Mouse (Mus musculus) thymus, adult 2 months (tissue): ENCODE measurements around the gene Pfdn5. TPM values are rescaled to one million over a fixed set of nuclear protein-coding genes. Genes with fewer than 3 reads are reported as not detected.
A peak's percentile ranks its signal among the peaks of the same experiment; 100 is the strongest.

Experiments used
- DNase-seq: peaks from one replicate; pipeline ENCODE4 v3.0.0; 2021
- H3K27ac ChIP-seq: fragments of 200-500 bp; 2 replicates; pipeline ENCODE4 v1.5.1; 2012; ENCODE audit warnings: low read length, control low read depth; ENCODE audit not compliant: control insufficient read depth, insufficient read depth
- H3K27me3 ChIP-seq: fragments of 200-500 bp; 2 replicates; pipeline ENCODE4 v1.6.1; 2012; ENCODE audit warnings: mild to moderate bottlenecking, low read length, moderate library complexity, mixed read lengths; ENCODE audit not compliant: control insufficient read depth, insufficient read depth
- H3K36me3 ChIP-seq: fragments of 200-500 bp; 2 replicates; pipeline ENCODE4 v1.6.1; 2012; ENCODE audit warnings: mild to moderate bottlenecking, low read length, moderate library complexity; ENCODE audit not compliant: control insufficient read depth, insufficient read depth
- H3K4me1 ChIP-seq: fragments of 200-500 bp; replicated peaks from 2 replicates; pipeline ENCODE4 v1.6.1; 2012; ENCODE audit warnings: low read length; ENCODE audit not compliant: control insufficient read depth, insufficient read depth
- H3K4me3 ChIP-seq: fragments of 200-500 bp; 2 replicates; pipeline ENCODE4 v1.5.1; 2012; ENCODE audit warnings: mild to moderate bottlenecking, low read length, control low read depth, moderate library complexity; ENCODE audit not compliant: control insufficient read depth, insufficient read depth
- CTCF ChIP-seq: fragments of 200-500 bp; IDR thresholded peaks from 2 replicates; pipeline ENCODE4 v1.5.1; 2012; ENCODE audit warnings: mild to moderate bottlenecking, control low read depth, low read length, moderate library complexity, borderline replicate concordance; ENCODE audit not compliant: control insufficient read depth, poor library complexity, insufficient read depth; ENCODE audit errors: extremely low read depth
- POLR2A ChIP-seq: fragments of 200-500 bp; IDR thresholded peaks from 2 replicates; pipeline ENCODE4 v1.6.1; 2012; ENCODE audit warnings: mild to moderate bottlenecking, low read length, control low read depth, moderate library complexity; ENCODE audit not compliant: control insufficient read depth, poor library complexity, insufficient read depth; ENCODE audit errors: extremely low read depth
- WGBS: fragments of 180-500 bp; shearing (Covaris S2); methylation state at CpG from one replicate; pipeline ENCODE4 v1.1.7; 2018; 5-methylcytosine and 5-hydroxymethylcytosine counted together
- polyA plus RNA-seq: library from polyadenylated mRNA; depleted of rRNA; stranded (reverse); fragments of >200 nt; gene quantifications from 2 replicates; pipeline ENCODE4 v1.2.3, GENCODE M21; 2012

Pfdn5 gene
- polyA plus RNA-seq, 1 experiment, result 93.2 TPM

DNA sequence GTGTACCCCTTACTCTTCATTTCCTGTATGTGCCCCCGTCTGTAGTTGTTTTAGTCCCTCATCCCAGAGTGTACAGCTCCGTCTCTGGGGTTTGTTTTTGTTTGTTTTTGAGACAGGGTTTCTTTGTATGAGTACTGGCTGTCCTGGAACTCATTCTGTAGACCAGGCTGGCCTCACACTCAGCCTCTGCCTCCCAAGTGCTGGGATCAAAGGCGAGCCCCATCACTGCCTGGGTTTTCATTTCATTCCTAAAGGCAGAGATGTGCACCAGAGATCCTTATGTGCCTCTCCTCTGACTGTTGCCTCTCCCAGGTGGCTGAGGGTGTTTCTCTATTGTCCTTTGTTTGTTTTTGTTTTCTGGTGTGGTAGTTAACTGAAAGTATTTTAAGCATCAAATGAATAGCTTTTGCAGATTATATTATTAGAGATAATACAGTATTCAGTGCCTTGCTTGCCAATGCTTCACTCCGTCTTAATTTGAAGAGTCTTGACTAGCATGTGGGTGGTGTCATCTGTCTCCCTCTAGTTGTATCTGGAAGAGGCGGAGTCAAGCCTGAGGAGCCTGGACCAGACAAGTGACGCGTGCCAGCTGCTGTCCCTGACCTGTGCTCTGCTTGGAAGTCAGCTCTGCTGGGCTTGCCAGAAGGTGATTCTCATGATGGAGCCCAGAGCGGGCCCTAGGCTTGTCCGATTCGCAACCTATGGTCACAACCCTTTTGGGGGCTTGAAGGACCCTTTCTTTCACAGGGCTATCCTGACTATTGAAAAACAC, 15.7 kb upstream of the Pfdn5 start:
- TF ChIP-seq POLR2A (no peak), CTCF (no peak)
- H3K4me1 ChIP-seq, result 0 out of 2 replicates have a peak, but pooled peaks cover 2% of the 10 kb centered on the region
- WGBS, result 94% methylated on average over 10 of the region's 10 CpGs

DNA sequence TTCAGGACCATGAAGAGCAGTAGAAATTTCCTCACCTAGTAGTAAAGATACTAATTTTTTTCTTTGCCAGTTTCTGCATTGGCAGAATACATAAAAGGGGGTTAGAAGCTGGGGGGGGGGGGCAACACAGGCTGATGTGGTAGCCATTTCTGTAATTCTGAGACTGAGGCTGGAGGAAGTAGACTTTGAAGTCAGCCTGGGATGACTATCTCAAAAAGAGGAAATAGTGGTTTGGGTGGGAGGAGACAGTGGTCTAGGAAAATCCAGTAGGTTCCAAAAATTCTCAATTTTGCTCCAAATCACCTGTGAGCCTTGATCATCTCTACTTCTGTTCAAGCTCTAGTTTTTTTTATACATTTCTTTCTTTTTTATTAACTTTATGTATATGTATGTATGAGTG, 14.4 kb upstream of the Pfdn5 start:
- H3K4me1 ChIP-seq, result 0 out of 2 replicates have a peak, but pooled peaks cover 2% of the 10 kb centered on the region
- DNase-seq, result no peak
- H3K36me3 ChIP-seq, result peaks cover 35% of the 10 kb centered on the region
- H3K27me3 ChIP-seq, result no peaks in the 10 kb centered on the region
- no peak for TF ChIP-seq POLR2A
- TF ChIP-seq CTCF, result no peak
- H3K4me3 ChIP-seq, result no peak overlapping the region
- H3K27ac ChIP-seq, result no peak overlapping the region

More for the DNA sequence above, 15.7 kb upstream of the Pfdn5 start:
- Histone ChIP-seq H3K36me3 (peaks cover 48% of the 10 kb centered on the region), H3K27ac (no peak overlapping the region), H3K27me3 (no peaks in the 10 kb centered on the region), H3K4me3 (no peak overlapping the region)
- no peak for DNase-seq

DNA sequence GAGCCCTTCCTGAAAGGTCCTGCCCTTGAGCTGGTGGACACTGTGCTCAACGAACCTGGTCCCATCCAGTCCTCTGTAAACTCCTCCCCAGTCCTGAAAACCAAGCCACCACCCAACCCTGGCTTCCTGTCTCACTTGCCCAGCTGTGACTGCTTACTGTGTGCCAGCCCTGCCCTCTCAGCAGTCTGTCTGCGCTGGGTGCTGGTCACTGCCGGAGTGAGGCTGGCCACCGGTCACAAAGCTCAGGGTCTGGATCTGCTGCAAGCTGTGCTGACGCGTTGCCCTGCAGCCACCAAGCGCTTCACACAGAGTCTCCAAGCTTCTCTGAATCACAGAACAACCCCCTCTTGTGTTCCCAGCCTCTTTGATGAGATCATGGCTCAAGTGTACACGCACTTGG, 10.6 kb upstream of the Pfdn5 start:
- 0 out of 2 replicates have a peak, but pooled peaks cover 2% of the 10 kb centered on the region for H3K4me1 ChIP-seq
- TF ChIP-seq CTCF (no peak), POLR2A (no peak)
- no peak overlapping the region for H3K27ac ChIP-seq
- no peak for DNase-seq
- H3K27me3 ChIP-seq, result no peaks in the 10 kb centered on the region
- H3K36me3 ChIP-seq, result peaks cover 21% of the 10 kb centered on the region
- H3K4me3 ChIP-seq, result no peak overlapping the region
- 91% methylated on average over 8 of the region's 8 CpGs for WGBS

DNA sequence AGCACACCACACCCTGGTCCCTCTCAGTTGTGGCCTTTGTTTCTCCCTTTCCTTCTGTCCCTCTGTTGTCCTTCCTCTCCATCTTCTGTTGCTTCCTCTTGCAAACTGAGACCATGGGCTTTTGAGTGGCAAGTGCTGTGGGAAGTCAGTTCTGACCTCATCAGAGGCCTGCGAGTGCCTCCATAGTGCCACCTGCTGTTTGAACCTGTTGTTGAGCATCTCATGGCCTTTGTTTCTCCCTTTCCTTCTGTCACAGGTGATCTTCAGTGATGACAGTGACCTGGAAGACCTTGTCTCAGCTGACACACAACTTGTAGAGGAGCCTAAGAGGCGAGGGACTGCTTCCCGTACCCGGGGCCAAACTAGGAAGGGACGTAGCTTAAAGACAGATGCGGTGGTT, 9.7 kb upstream of the Pfdn5 start:
- no peaks in the 10 kb centered on the region for H3K27me3 ChIP-seq
- H3K4me1 ChIP-seq, result no peaks in the 10 kb centered on the region
- DNase-seq, result peak; percentile 67
- H3K36me3 ChIP-seq, result peaks cover 21% of the 10 kb centered on the region
- H3K27ac ChIP-seq, result no peak overlapping the region
- 88% methylated on average over 6 of the region's 6 CpGs for WGBS
- no peak overlapping the region for H3K4me3 ChIP-seq
- TF ChIP-seq CTCF, result peak; percentile 45; the same call in 1 of the 2 replicates
- no peak for TF ChIP-seq POLR2A

DNA sequence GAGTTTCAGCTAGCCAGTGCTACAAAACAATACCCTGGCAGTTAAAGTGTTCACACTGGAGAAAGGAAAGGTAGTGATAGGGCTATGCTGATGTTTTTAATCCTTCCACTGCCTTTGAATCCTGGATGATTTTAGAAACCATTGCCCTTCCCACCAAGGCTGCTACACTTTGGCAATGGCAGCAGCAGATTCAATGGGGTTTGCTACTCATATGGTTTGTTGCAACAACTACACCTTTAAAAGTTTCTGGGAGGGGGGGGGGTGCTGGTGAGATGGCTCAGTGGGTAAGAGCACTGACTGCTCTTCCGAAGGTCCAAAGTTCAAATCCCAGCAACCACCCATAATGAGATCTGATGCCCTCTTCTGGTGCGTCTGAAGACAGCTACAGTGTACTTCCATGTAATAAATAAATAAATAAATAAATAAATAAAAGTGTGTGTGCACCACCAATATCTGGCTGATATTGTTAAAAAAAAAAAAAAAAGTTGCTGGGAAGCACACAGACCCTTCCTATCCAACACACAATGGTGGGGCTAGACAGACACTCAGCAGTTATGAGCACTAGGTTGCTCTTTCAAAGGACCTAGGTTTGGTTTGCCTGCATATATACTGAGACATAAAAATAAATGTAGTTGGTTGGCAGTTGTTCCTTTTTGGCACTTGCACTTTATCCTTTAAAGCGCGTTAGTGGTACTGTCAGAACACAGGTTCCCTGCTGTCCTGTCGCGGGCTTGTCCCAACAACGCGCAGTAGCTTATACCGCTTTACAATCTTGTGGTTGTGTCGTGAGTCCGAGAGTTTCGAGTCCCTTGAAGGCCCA, 1.1 kb upstream of the Pfdn5 start:
- Histone ChIP-seq H3K27ac (no peak overlapping the region), H3K4me1 (peaks cover 5% of the 10 kb centered on the region; the same call in 1 of the 2 replicates), H3K4me3 (no peak overlapping the region), H3K27me3 (no peaks in the 10 kb centered on the region), H3K36me3 (peaks cover 12% of the 10 kb centered on the region)
- 84% methylated on average over 12 of the region's 12 CpGs for WGBS
- TF ChIP-seq CTCF (no peak), POLR2A (no peak)
- no peak for DNase-seq

DNA sequence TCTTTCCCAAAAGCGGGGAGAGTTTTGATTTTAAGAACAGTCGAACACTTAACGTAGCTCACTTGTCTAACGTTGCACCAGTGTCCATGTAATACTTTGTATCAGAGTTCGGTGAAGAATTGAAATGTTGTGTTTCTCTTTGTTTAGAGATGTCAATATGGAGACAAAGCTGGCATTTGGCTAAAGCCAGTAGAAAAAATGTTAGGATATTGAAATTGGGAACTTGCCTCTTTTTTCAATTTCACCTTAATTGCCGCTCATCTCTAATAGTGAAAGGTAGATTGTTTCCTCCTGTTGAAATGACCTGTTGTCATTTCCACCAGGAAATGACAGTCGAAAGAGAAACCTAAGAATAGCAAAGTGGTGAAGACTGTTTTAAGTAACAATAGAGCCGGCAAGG, 976 bp downstream of the Pfdn5 start:
- no peak for TF ChIP-seq CTCF
- TF ChIP-seq POLR2A, result no peak

More for the DNA sequence above, 976 bp downstream of the Pfdn5 start:
- Histone ChIP-seq H3K27me3 (no peaks in the 10 kb centered on the region), H3K4me3 (no peak overlapping the region), H3K27ac (no peak overlapping the region), H3K4me1 (peaks cover 8% of the 10 kb centered on the region), H3K36me3 (0 out of 2 replicates have a peak, but pooled peaks cover 4% of the 10 kb centered on the region)
- DNase-seq, result no peak
- WGBS, result 54% methylated on average over 8 of the region's 8 CpGs
